Mouse (Mus musculus) bone marrow, adult 2 months (tissue): ENCODE measurements at regions not wholly inside any gene's neighbourhood (a gene's known extent, or its start where the extent isn't known, plus 50 kb on each side); places are given as distances from the start of the nearest gene placed in this dataset.

Experiments
- CTCF ChIP-seq: fragments of 200-500 bp; IDR thresholded peaks from 2 replicates; pipeline ENCODE4 v1.5.1; 2011; ENCODE audit warnings: low read length, control low read depth; ENCODE audit not compliant: control insufficient read depth, insufficient read depth
- POLR2A ChIP-seq: fragments of 200-500 bp; IDR thresholded peaks from 2 replicates; pipeline ENCODE4 v1.6.1; 2011; ENCODE audit warnings: low read depth, mild to moderate bottlenecking, control low read depth, low read length, borderline replicate concordance; ENCODE audit not compliant: control insufficient read depth

DNA sequence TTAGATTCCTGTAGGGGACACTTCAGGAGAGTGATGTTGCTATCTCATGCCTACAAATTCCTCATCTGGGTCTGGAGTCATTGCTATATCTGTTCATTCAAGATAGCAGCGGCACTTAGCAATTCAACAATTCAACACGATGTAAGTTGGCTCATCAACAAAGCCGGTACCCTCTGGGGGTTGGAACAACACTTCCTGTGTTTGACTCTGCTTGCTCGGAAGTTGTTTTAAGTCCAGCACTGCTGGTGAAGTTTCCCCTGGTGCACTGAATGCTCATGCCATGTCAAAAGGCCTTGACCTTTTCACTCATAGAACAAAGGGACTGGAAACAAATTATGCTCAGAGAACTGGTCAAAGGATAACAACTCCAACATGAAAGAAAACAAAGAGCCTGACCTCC, 390.4 kb downstream of the Tmem161b start:
- TF ChIP-seq CTCF (no peak), POLR2A (no peak)
